Mouse (Mus musculus): ENCODE data around the gene Kcnq1. TPM values are rescaled to one million over a fixed set of nuclear protein-coding genes. Genes with fewer than 3 reads are reported as not detected.

Gene Kcnq1
- polyA plus RNA-seq, 1 experiment from 2014 or later, result 2.1 TPM

- H3K27ac ChIP-seq (ENCODE audit: low read depth, low read length), result no peak overlapping the region
- no peak overlapping the region for H3K4me2 ChIP-seq (ENCODE audit: low read length)
- 85% methylated on average over 11 of the region's 11 CpGs for WGBS
- ATAC-seq, result no peak
- no peaks in the 10 kb centered on the region for H3K4me1 ChIP-seq (ENCODE audit: control insufficient read depth, insufficient read depth, low read length)
- H3K4me3 ChIP-seq (ENCODE audit: low read depth, low read length), result no peak overlapping the region
- H3K9me3 ChIP-seq (replicated peaks; ENCODE audit: control insufficient read depth, low read length), result no peaks in the 10 kb centered on the region
- DNase-seq (ENCODE audit: low spot score), result no peak
- H3K36me3 ChIP-seq (ENCODE audit: control insufficient read depth, insufficient read depth, low read length), result no peaks in the 10 kb centered on the region
- H3K9ac ChIP-seq (ENCODE audit: low read length), result no peak overlapping the region
- H3K27me3 ChIP-seq (replicated peaks; ENCODE audit: control insufficient read depth, insufficient read depth, low read length), result no peaks in the 10 kb centered on the region
Observed at GRCm38 (mm10) chr7:143475876-143476275, 369.7 kb downstream of the Kcnq1 start.

Other genes starting within 250 kb of the Kcnq1 start
- 7.9 and 8.2 TPM in 2 replicates for gene Th, start 175.2 kb upstream of the Kcnq1 start, polyA plus RNA-seq (2014; fragmentation: Nextera tagmentation; extraction: Ambion mirVana)
- 0.26 and 0.32 TPM in 2 replicates for gene Ascl2, start 137.1 kb upstream of the Kcnq1 start, polyA plus RNA-seq (2014; fragmentation: Nextera tagmentation; extraction: Ambion mirVana)
- gene Tspan32, start 101.3 kb upstream of the Kcnq1 start, polyA plus RNA-seq (2014; fragmentation: Nextera tagmentation; extraction: Ambion mirVana), result 0.61 and 1.2 TPM in 2 replicates
- gene Cd81, start 53.6 kb upstream of the Kcnq1 start, polyA plus RNA-seq (2014; fragmentation: Nextera tagmentation; extraction: Ambion mirVana), result 343 and 345 TPM in 2 replicates
- 97.5 and 106 TPM in 2 replicates for gene Tssc4, start 37.1 kb upstream of the Kcnq1 start, polyA plus RNA-seq (2014; fragmentation: Nextera tagmentation; extraction: Ambion mirVana)
- gene Trpm5, start 11.7 kb upstream of the Kcnq1 start, polyA plus RNA-seq (2014; fragmentation: Nextera tagmentation; extraction: Ambion mirVana), result 1.4 and 2.0 TPM in 2 replicates

Measured in forebrain, embryonic 14.5 days (tissue).